Mouse (Mus musculus): Measurements from ENCODE around the gene Adgrl2. TPM values are rescaled to one million over a fixed set of nuclear protein-coding genes. Genes with fewer than 3 reads are reported as not detected.

The Adgrl2 gene
- total RNA-seq (2021) = 10 to 100 TPM in 1 of 2 experiments, 1 to 10 TPM in 1; 9.6 to 12.0 TPM
- long read RNA-seq, experiment 1, full-length matches to known transcripts = 1 of 13 reads
- long read RNA-seq, experiment 1, partial matches to known transcripts = 1 of 13 reads
- long read RNA-seq, experiment 1, other reads (novel, unspliced or antisense) = 11 of 13 reads
- long read RNA-seq, experiment 2, partial matches to known transcripts = 2 of 5 reads
- long read RNA-seq, experiment 2, other reads (novel, unspliced or antisense) = 3 of 5 reads

DNA sequence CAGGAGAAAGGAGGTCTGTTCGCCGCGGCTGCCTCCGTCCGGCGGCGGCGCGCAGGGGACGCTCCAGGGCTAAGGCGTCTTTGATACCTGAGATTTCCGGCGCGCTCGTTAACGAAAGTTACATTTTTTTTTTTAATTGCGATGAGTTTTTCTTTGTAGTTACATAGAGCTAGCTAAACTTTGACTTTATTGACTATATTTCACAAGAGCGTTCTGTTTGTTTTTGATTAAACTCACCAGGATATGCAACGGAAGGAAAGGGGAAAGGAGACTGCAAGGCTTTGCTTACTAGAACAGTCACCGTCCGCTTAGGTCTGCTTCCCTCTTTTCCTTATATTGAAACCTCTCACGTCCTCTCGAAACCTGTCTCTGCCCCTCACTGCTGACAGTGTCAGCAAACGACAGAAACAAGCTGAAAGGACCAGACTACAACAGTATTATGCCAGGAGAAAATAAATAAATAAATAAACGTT lies at the start of gene Adgrl2:
Adgrl2 (minus strand) TSS at position 25 of the 473 bp plus-strand sequence.
- peak; percentile 25; the same call in 1 of the 2 replicates for TF ChIP-seq CTCF (IDR thresholded peaks at IDR 0.05)
- intact Hi-C loops (cut with DNase I) = no loop called here
- no peak for DNase-seq
- H3K27ac ChIP-seq = peak within 1 kb of the TSS; percentile 92
- H3K4me3 ChIP-seq = peak within 1 kb of the TSS; percentile 97

DNA sequence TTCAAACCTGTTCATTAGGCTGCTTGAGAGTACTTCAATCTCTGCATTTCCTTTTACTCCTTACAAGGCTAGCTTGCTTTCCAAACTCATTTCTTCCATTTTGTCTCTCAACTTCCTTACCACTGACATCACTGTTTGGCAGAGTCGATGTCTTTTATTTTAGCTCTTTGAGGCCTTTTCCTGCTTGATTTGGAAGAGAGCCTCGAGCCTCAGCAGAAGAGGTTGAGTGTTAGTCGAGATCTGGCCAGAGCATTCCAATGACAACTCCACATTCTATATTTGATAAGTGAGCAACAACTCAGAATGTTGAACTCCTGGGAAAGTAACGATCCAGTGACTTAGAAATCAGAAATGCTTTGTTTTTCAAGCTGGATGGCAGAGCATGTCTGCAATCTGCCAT lies 48.4 kb upstream of the Adgrl2 start:
- 0 out of 2 replicates have a peak, but pooled peaks have one; percentile 20 for TF ChIP-seq CTCF (IDR thresholded peaks at IDR 0.05)
- Histone ChIP-seq H3K4me3 (no peak overlapping the region), H3K27ac (peak overlapping the region; percentile 62)
- DNase-seq = no peak
- intact Hi-C loops (cut with DNase I) = no loop called here

DNA sequence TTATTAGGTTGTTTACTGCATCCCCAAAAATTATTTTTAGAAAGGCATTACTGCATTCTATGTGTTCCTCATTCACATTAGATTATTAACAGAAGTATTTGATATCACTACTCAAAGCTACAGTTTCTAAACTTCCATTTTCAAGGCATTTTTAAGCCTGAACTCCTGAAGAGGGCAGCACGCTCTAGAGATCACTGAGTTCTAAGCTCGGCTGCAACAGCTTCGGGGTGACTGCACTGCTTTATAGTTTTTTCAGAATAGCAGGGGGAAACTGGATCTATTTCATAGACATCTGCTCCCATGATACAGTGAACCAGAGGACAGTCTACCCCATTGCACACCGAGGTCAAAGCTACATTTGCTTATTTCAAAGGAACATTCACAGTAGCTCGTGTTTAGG lies 29.6 kb upstream of the Adgrl2 start:
- intact Hi-C loops (cut with DNase I) = no loop called here
- Histone ChIP-seq H3K27ac (no peak overlapping the region), H3K4me3 (no peak overlapping the region)
- no peak for DNase-seq
- TF ChIP-seq CTCF (IDR thresholded peaks at IDR 0.05) = peak; percentile 42

DNA sequence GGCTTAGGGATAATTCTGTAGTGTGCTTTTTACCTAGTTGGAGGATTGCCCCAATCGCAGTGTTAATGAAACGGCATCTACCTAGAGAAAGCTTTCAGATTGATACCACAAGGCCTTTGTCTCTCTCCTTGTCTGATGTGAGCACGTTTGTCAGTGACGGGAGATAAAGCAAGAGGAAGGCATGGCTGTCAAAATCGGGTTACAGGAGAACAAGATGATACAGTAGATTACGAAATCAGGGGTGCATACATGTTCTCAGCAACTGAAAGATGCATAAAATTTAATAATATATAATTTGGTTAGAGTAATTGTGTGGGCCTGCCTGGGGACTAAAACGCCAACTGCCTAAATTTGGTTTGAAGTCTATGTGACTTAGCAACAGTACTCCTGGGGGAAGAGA lies 19.0 kb upstream of the Adgrl2 start:
- TF ChIP-seq CTCF (IDR thresholded peaks at IDR 0.05) = no peak
- intact Hi-C loops (cut with DNase I) = no loop called here
- no peak overlapping the region for H3K27ac ChIP-seq
- H3K4me3 ChIP-seq = no peak overlapping the region
- no peak for DNase-seq

DNA sequence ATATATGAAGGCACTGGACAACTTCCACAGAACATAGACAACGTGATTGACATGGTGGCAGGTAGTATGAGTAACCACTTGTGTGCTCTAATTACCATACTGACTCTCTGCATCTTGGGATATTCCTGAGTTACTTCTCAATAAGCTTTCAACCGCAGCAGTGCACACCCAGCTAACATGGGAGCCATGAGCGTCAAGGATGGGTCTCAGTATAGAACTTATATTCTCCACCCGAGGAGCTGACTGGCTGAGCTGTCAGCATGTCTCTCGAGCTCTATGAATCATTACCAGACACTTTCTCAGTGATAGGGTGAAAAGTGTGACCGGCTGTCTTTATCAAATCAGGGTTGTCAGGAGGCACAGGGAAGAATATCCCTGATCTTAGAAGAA lies 18.3 kb upstream of the Adgrl2 start:
- TF ChIP-seq CTCF (IDR thresholded peaks at IDR 0.05) = no peak
- intact Hi-C loops (cut with DNase I) = no loop called here
- no peak overlapping the region for H3K4me3 ChIP-seq
- H3K27ac ChIP-seq = no peak overlapping the region
- no peak for DNase-seq

DNA sequence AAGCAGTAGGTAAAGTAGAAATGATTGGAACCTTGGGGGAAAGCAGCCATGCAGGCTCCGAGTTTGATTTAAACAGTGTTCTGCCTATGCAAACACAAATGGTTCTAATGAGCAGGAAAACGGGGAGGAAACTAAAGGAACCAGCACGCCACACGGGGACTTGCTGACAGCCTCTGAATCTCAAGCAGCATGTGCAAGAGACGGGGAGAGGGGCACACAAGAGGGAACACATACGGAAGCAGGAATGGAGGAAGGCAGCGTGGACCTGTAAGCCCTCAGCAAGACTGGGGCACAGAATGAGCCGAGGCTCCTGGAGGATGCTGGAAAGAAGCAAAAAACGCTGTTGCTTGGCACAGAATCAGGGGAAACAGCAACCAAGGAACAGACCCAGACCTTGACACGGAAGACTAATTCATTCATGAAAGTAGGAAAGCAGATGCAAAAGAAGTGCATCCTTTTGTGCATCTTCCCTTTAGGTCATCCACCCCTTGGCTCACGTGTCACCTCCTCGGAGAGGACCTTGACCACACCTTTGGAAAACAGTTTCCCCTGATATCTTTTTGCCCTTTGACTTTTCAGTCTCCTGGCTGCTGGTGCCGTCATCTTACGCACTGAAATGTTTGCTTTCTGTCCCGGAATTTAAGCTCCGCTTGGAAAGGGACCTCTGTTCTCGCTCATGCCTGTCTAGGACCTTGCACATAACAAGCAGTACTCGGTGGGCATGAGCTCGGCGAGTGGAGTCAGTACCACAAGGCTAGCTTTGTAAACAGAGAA lies 17.7 kb upstream of the Adgrl2 start:
- Histone ChIP-seq H3K27ac (no peak overlapping the region), H3K4me3 (no peak overlapping the region)
- no peak for DNase-seq
- no peak for TF ChIP-seq CTCF (IDR thresholded peaks at IDR 0.05)
- intact Hi-C loops (cut with DNase I) = no loop called here

DNA sequence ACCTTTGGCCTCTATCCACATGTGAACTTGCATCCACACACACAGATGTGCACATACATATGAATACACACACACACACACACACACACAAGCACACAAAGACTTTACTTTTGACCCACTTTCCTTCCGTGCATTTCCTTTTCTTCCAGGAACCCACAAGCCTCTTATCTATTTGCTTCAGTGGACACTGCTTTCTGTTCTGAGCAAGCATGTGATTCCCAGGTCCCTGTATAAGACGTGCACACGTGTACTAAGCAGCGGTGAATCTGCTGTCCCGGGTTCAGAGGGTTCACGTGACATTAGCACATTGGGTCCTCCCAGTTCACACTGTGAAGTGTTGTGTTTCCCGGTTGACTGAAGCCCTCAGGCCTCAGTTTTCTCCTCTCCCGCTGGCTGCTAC lies 11.0 kb upstream of the Adgrl2 start:
- TF ChIP-seq CTCF (IDR thresholded peaks at IDR 0.05) = no peak
- no peak overlapping the region for H3K27ac ChIP-seq
- intact Hi-C loops (cut with DNase I) = no loop called here
- no peak for DNase-seq
- H3K4me3 ChIP-seq = no peak overlapping the region

DNA sequence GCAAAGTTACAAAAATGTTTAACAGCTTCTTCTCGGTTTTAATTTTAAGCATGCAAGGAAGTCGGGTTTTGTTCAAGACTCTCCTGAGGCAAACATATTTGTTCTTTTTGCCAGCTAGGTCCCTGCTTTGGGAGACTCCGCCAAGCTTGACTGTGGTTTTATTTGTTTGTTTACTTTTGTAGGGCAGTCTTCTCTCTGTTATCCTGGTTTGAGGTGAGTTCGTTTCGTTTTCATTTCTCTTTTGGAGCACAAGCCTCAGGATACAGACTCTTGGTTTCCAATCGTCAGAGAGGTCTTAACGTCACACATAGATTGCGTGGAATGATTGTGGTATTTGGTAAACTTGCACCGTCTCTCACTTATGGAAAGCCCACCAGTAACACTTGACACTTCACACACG lies 8.3 kb upstream of the Adgrl2 start:
- H3K4me3 ChIP-seq = peak overlapping the region; percentile 59
- no peak for DNase-seq
- H3K27ac ChIP-seq = 0 out of 2 replicates have a peak overlapping the region, but pooled peaks have one; percentile 38
- intact Hi-C loops (cut with DNase I) = no loop called here
- TF ChIP-seq CTCF (IDR thresholded peaks at IDR 0.05) = no peak

DNA sequence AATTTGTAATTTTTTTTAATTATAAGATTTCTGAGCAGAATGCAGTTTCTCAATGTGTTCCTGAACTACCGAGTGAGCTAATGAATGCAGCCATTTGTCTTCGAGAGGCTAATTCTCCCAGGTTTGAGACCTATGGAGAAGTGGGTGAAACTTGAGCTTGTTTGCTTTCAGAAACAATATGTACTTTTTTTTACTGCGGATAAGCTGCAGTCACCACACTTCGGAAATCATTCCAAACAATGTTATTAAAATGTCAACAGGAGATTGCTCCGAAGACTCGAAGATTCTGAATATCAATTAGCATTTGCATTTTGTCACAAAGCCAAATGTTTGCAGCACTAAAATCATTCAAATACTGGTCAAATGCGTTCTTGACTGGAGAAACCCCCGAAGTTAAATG lies 701 bp upstream of the Adgrl2 start:
- TF ChIP-seq CTCF (IDR thresholded peaks at IDR 0.05) = no peak
- intact Hi-C loops (cut with DNase I) = no loop called here
- Histone ChIP-seq H3K27ac (peak overlapping the region; percentile 92; the same call in 1 of the 2 replicates), H3K4me3 (peak overlapping the region; percentile 97)
- no peak for DNase-seq

DNA sequence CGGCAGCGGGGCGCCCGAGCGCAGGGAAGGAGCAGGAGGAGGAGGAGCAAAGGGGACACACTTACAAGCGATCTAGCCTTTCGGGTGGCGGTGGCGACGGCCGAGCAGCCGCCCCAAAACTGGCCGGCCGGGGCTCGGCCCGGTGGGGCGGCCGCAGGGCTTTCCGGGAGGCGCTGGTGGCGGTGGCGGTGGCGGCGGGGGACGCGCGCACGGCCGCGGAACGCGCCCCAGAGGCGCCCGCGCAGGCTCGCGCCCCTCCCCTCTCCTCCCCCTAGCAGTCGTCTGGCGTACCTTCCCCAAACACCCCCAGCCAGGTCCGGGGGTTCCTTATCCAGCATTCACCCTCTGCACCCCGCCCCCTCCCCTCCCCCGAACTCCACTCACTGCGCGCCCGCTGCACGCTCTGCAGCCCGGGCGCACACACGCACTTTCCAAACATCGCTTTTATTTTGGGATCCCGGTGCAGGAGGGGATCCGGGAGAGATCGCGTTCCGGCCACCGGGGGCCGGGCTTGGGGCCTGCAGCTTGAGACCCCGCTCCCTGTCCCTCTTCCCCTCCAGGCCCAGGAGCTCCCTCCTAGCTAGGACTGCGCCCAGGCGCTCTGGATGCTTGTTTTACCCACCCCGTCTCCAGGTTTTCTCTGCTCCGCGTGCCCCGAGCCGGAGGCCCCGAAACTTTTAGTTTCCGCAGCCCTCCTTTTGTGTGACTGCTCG lies 381 bp downstream of the Adgrl2 start:
- DNase-seq = peak; percentile 65
- intact Hi-C loops (cut with DNase I) = loop anchor here (5.0 to 10.0 kb wide), 5 partner anchors 93 to 645 kb away; no protein-coding TSS in a partner anchor
- peak overlapping the region; percentile 92 for H3K27ac ChIP-seq

DNA sequence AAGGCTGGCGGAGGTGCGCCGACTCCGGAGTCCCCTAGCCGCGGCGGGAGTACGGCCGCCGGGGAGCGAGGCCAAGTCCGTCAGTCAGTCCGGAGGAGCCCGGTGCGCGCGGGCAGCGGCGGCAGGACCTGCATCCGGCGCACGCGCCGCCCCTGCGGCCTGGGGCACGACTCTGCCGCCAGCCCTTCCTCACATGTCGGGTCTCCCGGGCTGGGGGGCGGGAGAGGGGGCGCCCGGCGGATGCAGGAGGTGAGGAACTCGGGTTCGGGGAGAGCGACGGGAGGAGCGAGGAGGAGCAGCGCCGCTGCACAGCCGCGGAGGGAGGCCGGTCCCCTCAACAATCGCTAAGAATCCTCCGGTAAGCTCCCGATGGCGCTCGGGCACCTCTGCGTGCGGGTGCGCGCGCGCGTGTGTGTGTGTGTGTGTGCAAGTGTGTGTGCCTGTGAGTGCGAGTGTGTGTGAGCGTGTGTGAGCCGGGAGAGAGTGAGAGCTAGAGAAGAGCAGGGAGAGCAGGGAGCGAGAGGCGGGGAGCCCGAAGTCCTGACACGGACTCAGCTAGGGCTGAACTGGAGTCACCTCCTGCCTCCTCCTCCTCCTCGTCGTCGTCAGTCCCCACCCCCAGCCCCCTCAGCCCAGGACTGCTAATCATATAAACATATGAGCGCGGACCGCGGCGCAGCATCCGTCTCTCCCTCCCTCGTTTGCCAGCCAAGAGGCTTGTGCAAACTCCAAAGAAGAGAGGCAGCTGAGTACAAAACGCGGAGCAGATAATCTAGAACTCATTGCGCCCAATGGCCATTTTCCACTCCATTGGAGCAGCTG lies 1.1 kb downstream of the Adgrl2 start:
- Histone ChIP-seq H3K27ac (peak overlapping the region; percentile 92), H3K4me3 (peak overlapping the region; percentile 97)
- peak; percentile 86 for DNase-seq
- no peak for TF ChIP-seq CTCF (IDR thresholded peaks at IDR 0.05)
- intact Hi-C loops (cut with DNase I) = loop anchor here (5.0 to 10.0 kb wide), 5 partner anchors 92 to 644 kb away; no protein-coding TSS in a partner anchor

More for the DNA sequence above, 381 bp downstream of the Adgrl2 start:
- TF ChIP-seq CTCF (IDR thresholded peaks at IDR 0.05) = no peak
- peak overlapping the region; percentile 97 for H3K4me3 ChIP-seq

Data from gastrocnemius, adult 2 months (tissue).